Mouse (Mus musculus): ENCODE measurements around the gene Txnrd2.

The Txnrd2 gene
- long read RNA-seq, experiment 1, transcript Txnrd2-206 (4 exons, 532 nt), result major isoform, 19 of 120 reads
- long read RNA-seq, experiment 1, partial matches to known transcripts, result 4 of 120 reads
- long read RNA-seq, experiment 1, other reads (novel, unspliced or antisense), result 97 of 120 reads
- long read RNA-seq, experiment 2, transcript Txnrd2-206 (4 exons, 532 nt), result major isoform, 7 of 82 reads
- long read RNA-seq, experiment 2, partial matches to known transcripts, result 3 of 82 reads
- long read RNA-seq, experiment 2, other reads (novel, unspliced or antisense), result 72 of 82 reads

DNA sequence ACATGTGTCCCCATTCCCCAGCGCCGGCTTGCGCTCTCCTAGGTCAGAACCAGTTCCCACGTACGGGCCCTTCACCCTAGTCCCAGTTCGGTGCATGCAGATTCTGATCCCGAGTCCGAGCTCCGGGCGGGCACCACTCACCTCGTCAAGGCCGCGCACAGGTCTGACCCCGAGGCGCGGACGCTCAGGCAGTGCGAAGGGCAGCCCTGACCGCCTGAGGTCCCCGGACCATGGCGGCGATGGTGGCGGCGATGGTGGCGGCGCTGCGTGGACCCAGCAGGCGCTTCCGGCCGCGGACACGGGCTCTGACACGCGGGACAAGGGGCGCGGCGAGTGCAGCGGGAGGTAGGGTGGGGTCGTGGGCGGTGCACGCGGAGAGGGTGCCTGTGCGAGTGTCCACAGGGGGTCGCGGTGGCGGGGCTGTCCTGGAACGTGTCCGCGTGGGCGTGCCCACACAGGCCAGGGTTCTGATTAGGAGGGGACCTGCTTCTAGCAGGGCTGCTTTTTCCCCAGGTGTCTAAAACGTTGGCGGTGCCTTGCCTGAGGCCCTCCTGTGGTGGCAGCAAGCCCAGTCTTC, at the start of gene Txnrd2:
TSS of gene Txnrd2 (plus strand) at position 170 of the 577 bp plus-strand sequence.
- intact Hi-C loops (cut with DNase I), result no loop called here

DNA sequence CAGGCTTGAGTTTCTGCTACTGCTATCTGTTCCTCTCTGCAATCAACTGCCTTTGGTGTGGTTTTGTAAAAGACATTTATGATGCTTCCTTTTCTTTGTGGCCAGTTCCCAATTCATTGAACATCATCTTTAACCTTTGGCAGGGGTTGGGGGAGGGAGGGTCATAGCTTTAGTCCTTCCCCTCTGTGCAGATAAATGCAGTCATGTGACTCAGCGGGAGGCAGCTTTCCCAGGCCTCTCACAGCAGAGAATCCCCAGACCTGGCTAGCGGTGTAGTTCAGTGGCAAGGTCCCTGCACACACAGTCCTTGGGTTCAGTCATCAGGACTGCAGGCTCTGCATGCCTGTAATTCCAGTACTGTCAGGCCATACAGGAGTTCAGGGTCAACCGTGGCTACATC, 49.0 kb upstream of the Txnrd2 start:
- intact Hi-C loops (cut with DNase I), result no loop called here

DNA sequence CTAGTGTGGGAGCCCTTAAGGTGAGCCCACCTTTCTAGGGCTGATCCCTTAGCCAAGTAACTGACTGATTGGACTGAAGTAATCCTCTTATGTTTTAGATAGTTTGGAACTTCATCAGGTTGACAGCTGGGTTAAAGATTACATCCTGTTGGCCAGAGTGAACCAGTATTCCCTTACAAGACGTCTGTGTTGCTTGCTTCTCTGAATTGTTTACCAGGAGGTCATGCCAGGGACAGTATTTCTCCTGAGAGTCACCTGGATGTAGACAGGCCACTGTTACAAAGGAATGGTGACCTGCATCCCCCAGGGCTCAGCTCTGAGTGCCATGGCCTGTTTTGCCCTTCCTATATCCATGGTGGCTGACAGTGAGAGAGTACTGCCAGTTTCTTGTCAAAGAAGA, 47.7 kb upstream of the Txnrd2 start:
- intact Hi-C loops (cut with DNase I), result no loop called here

DNA sequence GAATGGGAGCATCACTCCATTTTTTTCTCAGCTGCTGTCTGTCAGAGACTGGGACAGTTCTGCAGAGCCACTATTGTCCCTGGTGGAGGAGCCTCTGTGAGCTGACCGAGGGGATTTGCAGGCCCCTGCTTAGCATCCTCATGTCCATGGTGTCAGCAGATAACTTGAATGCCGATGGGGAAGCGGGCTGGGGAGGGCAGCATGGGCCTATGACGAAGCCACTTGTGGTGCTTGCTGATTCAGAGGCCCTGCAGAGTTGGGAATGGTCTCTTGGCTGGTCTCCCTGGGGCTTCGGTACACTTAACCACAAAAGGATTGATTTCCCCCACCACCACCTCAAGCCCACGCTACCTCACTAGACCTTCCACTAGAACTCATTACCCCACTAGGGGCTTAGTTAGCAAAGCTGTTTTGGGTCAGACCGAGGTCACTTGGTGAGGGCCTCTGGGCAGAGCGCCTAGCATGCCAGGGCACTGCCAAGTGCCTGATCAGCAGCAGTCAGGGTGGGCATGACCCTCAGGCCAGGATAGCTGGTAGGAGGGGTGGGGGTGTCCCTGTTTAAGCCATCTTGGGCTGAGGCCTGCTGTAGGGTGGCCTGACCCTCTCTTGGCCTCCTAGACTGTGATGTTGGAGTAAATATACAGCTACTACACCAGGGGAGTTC, 46.7 kb upstream of the Txnrd2 start:
- intact Hi-C loops (cut with DNase I), result no loop called here

DNA sequence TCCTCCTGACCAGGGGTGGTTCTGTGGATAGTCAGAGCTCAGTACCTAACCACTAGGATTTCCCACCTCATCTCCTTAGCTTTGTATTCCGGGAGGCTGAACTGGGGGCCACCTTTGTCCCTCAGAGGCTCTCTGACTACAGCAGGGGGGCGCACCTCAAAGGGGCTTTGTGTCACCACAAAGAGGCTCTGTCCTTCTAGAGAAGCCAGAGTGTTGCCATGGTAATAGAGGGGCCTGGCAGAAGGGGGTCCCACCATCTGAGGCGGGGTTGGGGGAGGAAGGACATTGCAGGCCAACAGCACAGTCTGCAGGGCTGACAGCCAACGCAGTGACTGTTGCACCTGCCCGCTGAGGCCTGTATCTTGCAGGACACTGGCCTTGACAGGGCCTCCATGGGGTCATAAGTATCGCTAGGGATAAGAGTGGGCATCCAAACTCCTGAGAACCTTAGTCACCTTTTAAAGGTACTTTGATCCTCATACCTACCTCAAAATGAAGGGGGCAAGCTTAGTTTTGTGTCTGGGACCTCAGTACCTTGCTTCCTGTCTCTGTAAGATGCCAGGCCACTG, 45.6 kb upstream of the Txnrd2 start:
- intact Hi-C loops (cut with DNase I), result no loop called here

DNA sequence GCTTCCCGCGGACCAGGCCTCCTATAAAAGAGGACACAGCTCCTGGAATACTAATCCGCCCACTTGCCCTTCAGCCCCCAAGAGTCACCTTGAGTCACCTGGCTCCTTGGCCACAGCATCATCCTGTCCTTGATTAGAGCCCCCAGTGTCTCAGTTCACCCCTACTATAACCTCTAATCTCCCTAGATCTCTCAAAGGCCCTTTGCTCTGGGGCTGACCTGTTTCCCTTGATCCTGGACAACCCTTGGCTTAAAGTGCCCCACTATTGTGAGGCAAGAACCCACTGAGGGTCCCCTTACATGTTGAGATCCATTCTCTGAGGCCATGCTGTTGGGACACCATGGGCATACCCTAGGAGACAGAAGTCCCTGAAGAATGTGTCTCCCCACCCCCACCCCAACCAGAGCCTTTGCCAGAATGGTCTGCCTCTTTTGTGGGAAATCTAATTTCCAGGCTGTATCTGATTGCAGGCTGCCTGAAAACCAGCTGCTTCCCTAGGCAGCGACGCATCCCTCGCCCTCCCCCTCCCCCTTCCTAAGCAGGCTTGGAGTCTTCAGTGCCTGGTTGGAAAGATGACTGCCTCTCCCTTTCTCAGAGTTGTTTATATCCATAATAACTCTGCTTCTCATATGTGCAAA, 44.4 kb upstream of the Txnrd2 start:
- intact Hi-C loops (cut with DNase I), result no loop called here

DNA sequence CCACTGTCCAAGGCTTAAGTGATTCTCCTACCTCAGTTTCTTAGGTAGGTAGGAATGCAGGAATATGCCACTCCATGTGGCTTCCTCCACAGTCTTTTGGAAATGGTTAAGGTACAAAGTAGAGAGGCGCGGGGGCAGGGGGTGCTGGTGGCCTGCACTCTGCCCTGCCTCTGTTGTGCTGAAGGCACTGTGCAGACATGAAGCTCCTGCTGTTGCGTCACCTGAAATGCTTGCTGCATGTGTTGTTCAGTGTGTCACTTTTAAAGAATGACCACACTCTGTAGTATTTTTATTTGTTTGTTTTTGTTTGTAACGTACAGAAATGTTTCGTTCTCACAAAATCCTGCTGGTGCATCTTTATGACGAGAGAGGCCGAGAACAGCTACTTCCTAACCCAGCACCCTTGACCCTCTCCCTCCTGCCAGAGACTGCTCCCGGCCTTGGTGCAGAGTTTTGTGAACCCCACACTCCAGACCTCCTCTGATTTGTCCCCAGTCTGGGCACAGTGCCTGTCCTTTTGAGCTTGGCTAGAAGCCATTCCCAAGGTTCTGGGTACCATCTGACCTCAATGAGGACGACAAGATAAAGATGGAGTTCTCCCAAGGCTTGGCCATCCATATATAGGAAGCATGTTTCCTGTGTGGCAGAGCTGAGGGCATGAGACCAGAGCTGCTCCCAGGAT, 43.0 kb upstream of the Txnrd2 start:
- intact Hi-C loops (cut with DNase I), result no loop called here

DNA sequence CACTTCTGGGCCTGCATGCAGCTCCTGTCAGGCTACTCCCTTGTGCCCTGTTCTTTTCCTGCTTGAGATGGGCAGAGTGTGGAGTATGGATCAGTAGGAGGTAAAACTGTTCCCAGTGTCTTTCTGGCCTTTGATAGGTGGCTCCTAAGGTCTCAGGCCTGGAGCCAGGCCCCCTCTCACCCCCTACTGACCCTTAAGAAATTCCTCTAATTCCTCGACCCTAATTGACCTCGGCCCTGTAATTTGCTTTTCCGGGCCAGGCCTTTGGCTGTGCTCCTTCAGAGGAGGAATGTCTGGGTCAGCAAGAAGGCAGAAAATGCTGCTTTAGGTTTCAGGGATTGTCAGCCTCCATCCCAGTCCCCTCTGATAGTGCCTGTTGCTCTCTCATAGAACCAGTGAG, 42.4 kb upstream of the Txnrd2 start:
- intact Hi-C loops (cut with DNase I), result no loop called here

DNA sequence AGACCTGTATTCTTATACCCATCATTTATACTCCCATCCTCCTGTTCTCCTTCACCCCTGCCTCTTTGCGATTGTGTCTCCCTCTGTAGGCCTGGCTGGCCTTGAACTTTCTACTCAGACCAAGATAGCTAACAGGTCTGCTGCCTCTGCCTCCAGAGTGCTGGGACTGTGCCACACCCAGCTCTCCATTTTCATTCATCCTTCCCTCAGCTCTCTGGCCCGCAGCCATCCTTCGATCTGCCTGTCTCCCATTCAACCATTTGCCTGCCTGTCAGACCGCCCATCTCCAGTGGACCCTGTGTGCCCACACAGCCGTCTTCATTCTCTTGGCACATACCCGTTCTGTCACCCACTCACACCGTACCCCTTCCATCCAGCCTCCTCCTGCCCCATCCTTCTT, 42.0 kb upstream of the Txnrd2 start:
- intact Hi-C loops (cut with DNase I), result no loop called here

DNA sequence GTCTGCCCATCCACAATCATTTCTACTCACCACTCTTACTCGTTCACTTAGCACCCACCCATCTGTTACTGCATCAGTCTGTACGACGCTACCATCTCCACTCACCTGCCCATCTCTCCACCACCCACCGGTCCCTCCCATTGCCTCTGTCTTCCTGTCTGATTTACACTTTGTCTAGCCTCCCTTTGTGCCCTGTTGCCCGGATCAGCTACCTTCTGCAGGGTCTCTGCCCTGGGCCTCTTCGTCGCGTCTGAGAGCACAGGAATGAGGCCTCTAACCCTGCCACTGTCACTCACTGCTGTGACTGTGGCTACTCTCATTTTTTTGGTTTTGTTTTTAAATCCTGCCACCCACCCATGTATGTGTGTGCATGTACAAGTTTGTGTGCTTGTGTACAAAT, 41.5 kb upstream of the Txnrd2 start:
- intact Hi-C loops (cut with DNase I), result no loop called here

DNA sequence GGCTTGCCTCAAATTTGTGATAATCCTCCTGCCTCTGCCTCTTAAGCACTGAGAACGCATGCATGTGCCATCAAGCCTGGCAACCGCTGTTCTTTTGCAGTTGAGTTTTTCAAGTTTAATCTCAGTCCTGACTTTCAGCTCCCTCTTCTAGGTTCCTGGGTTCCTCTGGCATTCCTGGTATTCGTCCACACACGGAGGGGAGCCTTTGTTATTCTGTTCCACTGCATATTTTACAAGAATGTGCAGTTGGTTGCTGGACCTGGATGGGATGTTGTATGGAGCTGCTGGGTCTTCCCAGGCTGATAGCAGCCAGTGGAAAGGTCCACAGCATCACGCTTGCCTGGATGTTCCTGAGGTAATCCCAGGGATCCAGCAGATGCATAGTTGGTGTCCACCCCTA, 40.8 kb upstream of the Txnrd2 start:
- intact Hi-C loops (cut with DNase I), result no loop called here

DNA sequence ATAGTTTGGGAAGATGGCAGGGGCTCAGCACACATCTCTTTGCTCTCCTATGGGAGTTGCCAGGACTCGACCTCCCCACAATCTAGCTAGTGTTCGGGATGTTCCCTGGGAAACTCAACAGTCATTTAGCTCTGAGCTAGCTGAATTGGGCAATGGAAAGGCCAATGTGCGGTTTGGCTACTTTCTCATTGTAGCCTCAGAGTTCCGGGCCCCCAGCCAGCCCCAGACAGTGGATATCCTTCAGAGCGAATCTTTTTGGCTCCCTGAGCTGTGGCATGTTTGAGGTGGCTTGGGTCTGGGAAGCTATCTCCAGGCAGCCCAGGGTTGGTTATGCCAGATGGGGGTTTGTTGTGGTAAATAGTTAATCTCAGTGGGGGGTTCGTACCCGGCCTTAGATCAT, 39.7 kb upstream of the Txnrd2 start:
- intact Hi-C loops (cut with DNase I), result no loop called here

DNA sequence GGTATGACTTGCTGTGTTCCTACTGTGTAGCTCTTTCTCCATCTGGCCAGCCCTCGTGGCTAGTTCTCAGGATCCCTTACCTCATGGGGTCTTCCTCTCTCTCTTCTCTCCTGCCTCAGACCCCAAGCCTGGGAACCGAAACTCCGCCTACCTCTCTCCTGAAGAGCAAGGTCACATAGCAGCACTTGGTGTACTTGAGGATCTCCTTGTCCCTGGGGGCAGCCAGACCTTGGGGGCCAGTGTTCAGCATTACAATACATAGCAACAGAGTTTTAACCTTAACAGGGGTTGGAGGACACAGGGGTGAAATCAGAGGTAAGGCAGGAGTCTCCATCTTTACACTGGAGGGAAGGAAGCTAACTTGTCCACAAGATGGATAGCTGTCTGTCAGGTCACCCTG, 39.2 kb upstream of the Txnrd2 start:
- intact Hi-C loops (cut with DNase I), result no loop called here

DNA sequence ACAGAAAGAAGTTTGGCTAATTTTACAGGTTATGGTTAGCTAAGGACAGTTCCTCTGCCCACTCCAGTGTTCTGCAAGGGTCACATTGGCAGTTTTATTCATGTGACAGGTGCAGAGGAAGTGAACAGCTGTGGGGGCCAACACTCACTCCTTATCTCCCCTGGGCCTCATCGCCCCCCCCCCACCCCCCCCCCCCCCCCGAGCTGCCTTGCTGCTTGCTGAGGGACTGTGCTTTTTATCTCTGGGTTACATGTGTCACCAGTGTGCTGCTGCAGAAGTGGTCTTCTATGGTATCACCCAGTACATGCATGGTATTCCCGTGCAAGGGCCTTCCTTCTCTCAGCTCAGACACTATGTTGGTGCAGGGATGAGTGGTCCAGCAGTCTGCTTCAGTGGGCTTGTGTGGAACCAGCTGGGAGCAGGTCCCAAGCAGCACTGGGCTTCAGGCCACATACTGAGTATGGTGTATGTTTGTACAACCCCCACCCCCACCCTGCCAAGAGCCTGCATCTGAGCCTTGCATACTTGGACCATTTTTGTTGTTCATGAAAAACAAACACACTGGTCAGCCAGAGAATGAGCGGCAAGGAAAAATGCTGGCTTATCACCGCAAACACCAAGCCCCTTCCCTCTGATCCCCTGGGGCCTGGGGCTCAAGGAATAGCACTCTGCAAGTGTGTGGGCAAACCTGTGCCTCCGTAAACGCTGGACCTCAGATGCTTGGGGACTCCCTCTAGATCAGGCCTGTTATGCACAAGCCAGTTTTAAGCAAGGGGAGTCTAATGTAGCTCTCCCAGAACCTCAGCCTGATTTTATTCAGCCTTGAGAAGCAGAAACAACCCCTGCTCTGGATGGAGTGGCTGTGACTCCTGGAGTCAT, 38.2 kb upstream of the Txnrd2 start:
- intact Hi-C loops (cut with DNase I), result no loop called here

DNA sequence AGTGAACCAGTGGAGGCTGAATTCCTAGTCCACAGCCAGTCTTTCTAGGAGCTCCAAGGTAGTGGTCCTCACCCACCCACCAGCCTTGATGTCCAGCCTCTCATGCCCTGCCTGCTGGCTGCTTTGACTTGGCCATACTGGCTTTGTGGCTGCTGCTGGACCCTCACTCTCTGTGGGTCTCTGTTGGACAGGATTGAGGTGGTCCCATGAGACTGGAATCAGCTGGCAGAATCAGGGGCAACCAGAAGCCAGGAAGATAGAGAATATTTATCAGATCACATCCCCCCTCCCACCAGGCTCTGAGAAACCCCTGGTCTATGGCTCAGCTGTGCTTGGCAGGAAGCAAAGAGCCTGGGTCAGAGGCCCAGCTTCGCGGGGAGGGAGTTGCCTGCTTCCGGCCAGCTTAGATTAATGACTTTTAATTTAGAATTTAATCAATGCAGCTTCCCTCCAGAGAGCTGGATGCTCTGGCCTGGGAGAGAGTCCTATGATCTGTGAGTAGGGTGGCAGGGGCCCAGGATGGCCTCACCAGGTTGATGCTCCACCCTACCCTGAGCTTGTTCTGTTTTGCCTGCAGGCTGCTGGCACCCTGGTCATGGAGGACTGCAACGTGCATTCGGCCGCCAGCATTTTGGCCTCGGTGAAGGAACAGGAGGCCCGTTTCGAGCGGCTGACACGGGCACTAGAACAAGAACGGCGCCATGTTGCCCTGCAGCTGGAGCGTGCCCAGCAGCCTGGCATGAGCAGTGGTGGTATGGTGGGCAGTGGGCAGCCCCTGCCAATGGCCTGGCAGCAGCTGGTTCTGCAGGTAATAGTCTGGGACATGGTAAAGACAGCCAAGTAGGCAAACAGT, 37.4 kb upstream of the Txnrd2 start:
- intact Hi-C loops (cut with DNase I), result no loop called here

DNA sequence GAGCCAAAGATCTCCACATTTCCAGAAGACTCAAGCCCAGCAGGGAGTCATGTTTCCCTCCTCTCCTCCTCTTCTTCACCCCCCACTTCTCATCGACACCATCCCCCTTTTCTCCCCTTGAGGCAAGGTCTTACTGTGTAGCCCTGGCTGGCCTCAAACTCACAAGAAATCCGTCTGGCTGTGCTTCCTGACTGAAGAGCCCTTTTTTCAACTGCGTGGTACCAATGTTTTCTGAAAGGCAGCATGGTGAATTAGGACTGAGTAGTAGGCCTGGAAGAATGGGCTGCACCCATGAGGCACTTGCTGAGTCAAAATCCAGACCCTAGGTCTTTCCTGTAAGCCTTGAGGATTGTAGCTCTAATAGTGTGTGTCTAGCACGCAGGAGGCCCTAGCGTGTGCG, 35.8 kb upstream of the Txnrd2 start:
- intact Hi-C loops (cut with DNase I), result loop anchor here (5.0 kb wide), 1 partner anchor 38 kb away; no protein-coding TSS in a partner anchor

DNA sequence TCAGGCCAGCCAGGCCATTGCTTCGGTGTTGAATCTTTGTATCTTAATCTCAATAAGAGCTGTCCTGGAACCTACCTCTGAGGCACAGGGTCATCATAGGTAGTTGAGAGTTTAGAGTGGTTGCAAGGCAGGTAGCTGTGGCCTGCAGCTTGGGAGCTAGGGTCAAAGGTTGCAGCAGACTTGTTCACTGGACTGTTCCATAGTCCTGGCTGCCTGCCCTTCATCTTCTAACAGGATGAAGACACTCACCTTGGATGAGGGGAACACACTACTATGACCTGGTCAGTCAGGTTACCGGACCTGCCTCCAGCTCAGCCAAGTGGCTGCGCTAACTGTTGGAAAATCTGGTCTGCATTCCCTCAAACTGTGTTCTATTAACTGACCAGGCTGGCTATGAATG, 35.1 kb upstream of the Txnrd2 start:
- intact Hi-C loops (cut with DNase I), result loop anchor here (5.0 kb wide), 1 partner anchor 39 kb away; no protein-coding TSS in a partner anchor

DNA sequence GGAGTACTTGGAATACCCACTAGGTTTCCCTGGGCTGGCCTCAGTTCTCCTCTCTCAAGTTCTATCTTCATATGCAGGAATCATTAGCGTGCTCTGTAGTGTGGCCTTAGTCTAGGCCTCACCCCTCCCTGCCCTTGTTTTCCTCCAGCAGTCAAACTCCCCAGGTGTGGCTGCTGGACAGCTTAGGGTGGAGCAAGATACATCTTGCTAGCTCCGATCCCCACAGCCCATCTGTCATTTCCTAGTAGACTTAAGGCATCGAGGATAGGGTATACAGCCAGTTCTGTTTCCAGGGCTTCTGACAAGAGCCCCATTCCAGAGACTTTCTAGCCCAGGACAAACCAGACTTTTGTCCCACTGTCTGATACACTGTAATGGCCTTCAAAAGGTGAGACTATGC, 34.5 kb upstream of the Txnrd2 start:
- intact Hi-C loops (cut with DNase I), result loop anchor here (5.0 kb wide), 1 partner anchor 39 kb away; no protein-coding TSS in a partner anchor
